Mouse (Mus musculus): ENCODE data around the gene Cfap298. TPM values are rescaled to one million over a fixed set of nuclear protein-coding genes. Genes with fewer than 3 reads are reported as not detected.

Gene Cfap298
- total and polyA plus RNA-seq, 3 experiments = 68.5 to 117 TPM; not detected in 1

DNA sequence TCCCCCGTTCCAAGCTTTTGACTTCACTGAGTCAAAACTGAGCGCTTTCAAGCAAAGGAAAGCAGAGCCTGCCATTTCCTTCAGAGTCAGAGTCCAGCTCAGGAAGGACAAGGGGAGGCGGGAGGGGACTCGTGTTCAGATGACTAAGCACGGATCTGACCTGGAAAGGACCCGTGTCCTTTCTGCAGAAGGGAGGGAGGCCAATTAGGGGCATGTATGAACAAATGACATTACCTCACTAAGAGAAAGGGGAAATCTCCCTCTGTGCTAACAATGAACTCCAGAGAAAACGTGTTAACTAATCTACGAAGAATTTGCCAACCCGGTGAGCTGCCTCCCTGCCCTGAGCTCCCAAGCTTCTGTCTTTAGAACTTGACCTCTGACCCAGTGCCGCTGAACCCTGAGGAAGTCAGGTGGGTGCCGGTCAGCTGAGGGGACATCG lies 18.9 kb downstream of the Cfap298 start:
- Histone ChIP-seq H3K9me3 (replicated peaks; ENCODE audit: insufficient read depth, low read length) (no peaks in the 10 kb centered on the region), H3K36me3 (ENCODE audit: control insufficient read depth in 1 of 2, insufficient read depth in 2 of 2, low read length in 2 of 2) (no peaks in the 10 kb centered on the region), H3K27me3 (ENCODE audit: control insufficient read depth in 1 of 2, insufficient read depth in 2 of 2, low read length in 2 of 2) (no peaks in the 10 kb centered on the region), H3K9ac (ENCODE audit: control insufficient read depth, low read depth, low read length, poor library complexity, severe bottlenecking) (peak overlapping the region; percentile 39), H3K27ac (ENCODE audit: control insufficient read depth, low read depth, low read length) (no peak overlapping the region), H3K4me1 (ENCODE audit: control insufficient read depth in 1 of 2, insufficient read depth in 2 of 2, low read length in 2 of 2) (peaks cover 0 to 9% of the 10 kb centered on the region in 2 experiments; a peak in 2 of 4 replicates), H3K4me3 (ENCODE audit: control insufficient read depth in 1 of 2, insufficient read depth in 1 of 2, low read depth in 2 of 2, low read length in 2 of 2) (peak overlapping the region; percentile 32 to 38; a peak in 3 of 4 replicates), H3K79me2 (ENCODE audit: control insufficient read depth, insufficient read depth, low read length, poor library complexity) (no peaks in the 10 kb centered on the region)
- peak; percentile 23 for DNase-seq (ENCODE audit: low read depth, low spot score)
- TF ChIP-seq BHLHE40 (IDR thresholded peaks at IDR 0.05; ENCODE audit: borderline replicate concordance, low read depth, low read length) = no peak
- TF ChIP-seq NRF1 (IDR thresholded peaks at IDR 0.05; ENCODE audit: insufficient read depth, low read depth, low read length, poor library complexity, severe bottlenecking) = no peak
- TF ChIP-seq TCF12 (IDR thresholded peaks at IDR 0.05; ENCODE audit: low read depth, low read length) = no peak
- TF ChIP-seq POLR2AphosphoS2 (IDR thresholded peaks at IDR 0.05; ENCODE audit: low read length) = no peak
- TF ChIP-seq ZMIZ1 (IDR thresholded peaks at IDR 0.05; ENCODE audit: low read depth, low read length) = no peak
- TF ChIP-seq MEF2A (IDR thresholded peaks at IDR 0.05; ENCODE audit: extremely low read depth, insufficient replicate concordance, low read depth, low read length, poor library complexity, severe bottlenecking) = no peak
- no peak for TF ChIP-seq MAX (IDR thresholded peaks at IDR 0.05; ENCODE audit: low read length)
- no peak for TF ChIP-seq CHD2 (IDR thresholded peaks at IDR 0.05; ENCODE audit: low read length)
- TF ChIP-seq USF1 (IDR thresholded peaks at IDR 0.05; ENCODE audit: low read depth, low read length) = no peak
- no peak for TF ChIP-seq GABPA (IDR thresholded peaks at IDR 0.05; ENCODE audit: low read depth, low read length)
- TF ChIP-seq ZNF384 (IDR thresholded peaks at IDR 0.05; ENCODE audit: low read depth, low read length) = no peak
- no peak for TF ChIP-seq GATA1 (IDR thresholded peaks at IDR 0.05; ENCODE audit: low read depth, low read length)
- TF ChIP-seq ZKSCAN1 (IDR thresholded peaks at IDR 0.05; ENCODE audit: low read depth, low read length) = no peak
- no peak for TF ChIP-seq ETS1 (IDR thresholded peaks at IDR 0.05; ENCODE audit: low read depth, low read length)
- TF ChIP-seq HCFC1 (IDR thresholded peaks at IDR 0.05; ENCODE audit: low read depth, low read length) = no peak
- TF ChIP-seq CHD1 (IDR thresholded peaks at IDR 0.05; ENCODE audit: low read depth, low read length) = no peak
- TF ChIP-seq MYB (IDR thresholded peaks at IDR 0.05; ENCODE audit: low read depth, low read length) = no peak
- no peak for TF ChIP-seq SMC3 (IDR thresholded peaks at IDR 0.05; ENCODE audit: low read depth, low read length)
- no peak for TF ChIP-seq KAT2A (conservative IDR thresholded peaks at IDR 0.05; ENCODE audit: low read depth, low read length)

GRCm38 (mm10) chr16:90911766-90912165 lies 23.1 kb downstream of the Cfap298 start:
- H3K36me3 ChIP-seq (ENCODE audit: control insufficient read depth in 1 of 2, insufficient read depth in 2 of 2, low read length in 2 of 2) = peaks cover 0 to 4% of the 10 kb centered on the region in 2 experiments; a peak in 2 of 4 replicates
- H3K4me1 ChIP-seq (ENCODE audit: control insufficient read depth in 1 of 2, insufficient read depth in 2 of 2, low read length in 2 of 2) = peaks cover 0 to 16% of the 10 kb centered on the region in 2 experiments; a peak in 2 of 4 replicates
- H3K4me3 ChIP-seq (ENCODE audit: control insufficient read depth in 1 of 2, insufficient read depth in 1 of 2, low read depth in 2 of 2, low read length in 2 of 2) = no peak overlapping the region
- no peak overlapping the region for H3K9ac ChIP-seq (ENCODE audit: control insufficient read depth, low read depth, low read length, poor library complexity, severe bottlenecking)
- TF ChIP-seq GATA1 (IDR thresholded peaks at IDR 0.05; ENCODE audit: low read depth, low read length) = no peak
- TF ChIP-seq USF2 (IDR thresholded peaks at IDR 0.05; ENCODE audit: borderline replicate concordance in 1 of 2, insufficient read depth in 1 of 2, low read depth in 1 of 2, low read length in 2 of 2) = no peak
- TF ChIP-seq ETS1 (IDR thresholded peaks at IDR 0.05; ENCODE audit: low read depth, low read length) = no peak
- no peak for TF ChIP-seq ZKSCAN1 (IDR thresholded peaks at IDR 0.05; ENCODE audit: low read depth, low read length)
- no peak for TF ChIP-seq MEF2A (IDR thresholded peaks at IDR 0.05; ENCODE audit: extremely low read depth, insufficient replicate concordance, low read depth, low read length, poor library complexity, severe bottlenecking)
- no peak for TF ChIP-seq ZMIZ1 (IDR thresholded peaks at IDR 0.05; ENCODE audit: low read depth, low read length)
- TF ChIP-seq JUND (IDR thresholded peaks at IDR 0.05; ENCODE audit: low read depth, low read length) = no peak
- no peak for TF ChIP-seq SIN3A (IDR thresholded peaks at IDR 0.05; ENCODE audit: low read length)
- TF ChIP-seq ZC3H11A (IDR thresholded peaks at IDR 0.05; ENCODE audit: low read depth, low read length) = no peak
- no peak for TF ChIP-seq MAX (IDR thresholded peaks at IDR 0.05; ENCODE audit: low read length)
- no peak for TF ChIP-seq UBTF (IDR thresholded peaks at IDR 0.05; ENCODE audit: borderline replicate concordance, insufficient read depth, low read depth, low read length)
- TF ChIP-seq POLR2AphosphoS2 (IDR thresholded peaks at IDR 0.05; ENCODE audit: low read length) = no peak
- TF ChIP-seq TCF12 (IDR thresholded peaks at IDR 0.05; ENCODE audit: low read depth, low read length) = no peak
- no peak for TF ChIP-seq KAT2A (conservative IDR thresholded peaks at IDR 0.05; ENCODE audit: low read depth, low read length)
- no peak for TF ChIP-seq NRF1 (IDR thresholded peaks at IDR 0.05; ENCODE audit: insufficient read depth, low read depth, low read length, poor library complexity, severe bottlenecking)
- TF ChIP-seq MAZ (IDR thresholded peaks at IDR 0.05; ENCODE audit: low read depth, low read length) = no peak
- TF ChIP-seq USF1 (IDR thresholded peaks at IDR 0.05; ENCODE audit: low read depth, low read length) = no peak
- H3K79me2 ChIP-seq (ENCODE audit: control insufficient read depth, insufficient read depth, low read length, poor library complexity) = no peaks in the 10 kb centered on the region
- no peak for DNase-seq (ENCODE audit: low read depth, low spot score)
- H3K27ac ChIP-seq (ENCODE audit: control insufficient read depth, low read depth, low read length) = no peak overlapping the region
- no peaks in the 10 kb centered on the region for H3K9me3 ChIP-seq (replicated peaks; ENCODE audit: insufficient read depth, low read length)
- H3K27me3 ChIP-seq (ENCODE audit: control insufficient read depth in 1 of 2, insufficient read depth in 2 of 2, low read length in 2 of 2) = no peaks in the 10 kb centered on the region

Measured in MEL (cell line).